Mouse (Mus musculus) embryo, embryonic 10.5 days (tissue): ENCODE measurements around the gene Vash2.
A peak's percentile ranks its signal among the peaks of the same experiment; 100 is the strongest.
"Not testable (repeated sequence)": the region's sequence is repeated elsewhere in the genome, so short reads cannot be mapped to it uniquely, and the experiment has no call there.

Experiments used
- DNase-seq: peaks from one replicate; pipeline ENCODE4 v3.0.0-alpha.2; 2015; ENCODE audit warnings: low spot score

Gene Vash2

DNA sequence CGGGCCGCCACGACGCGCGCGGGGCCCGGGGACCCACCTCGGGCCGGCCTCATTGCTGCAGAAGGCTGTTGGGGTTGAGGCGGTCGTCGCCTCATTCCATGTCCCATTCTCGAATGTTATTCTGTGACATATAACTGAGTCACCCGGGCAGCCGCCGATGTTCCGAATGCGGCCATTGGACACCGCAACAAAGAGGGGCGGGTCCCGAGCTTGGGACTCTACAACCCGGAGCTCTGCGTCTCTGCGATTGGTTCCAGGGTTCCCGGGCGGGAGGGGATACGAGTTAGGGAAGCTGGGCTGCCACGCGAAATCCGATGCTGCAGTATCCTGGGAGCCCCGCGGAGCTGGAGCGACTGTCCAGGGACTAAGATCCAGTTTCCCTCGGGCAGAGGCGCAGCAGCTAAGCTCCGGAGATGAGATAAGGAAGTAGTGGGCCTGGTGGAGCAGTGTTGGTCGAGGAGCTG is at the start of gene Vash2:
Gene Vash2 (minus strand): TSS at position 197 of the 464 bp plus-strand sequence.
- peak; percentile 98 for DNase-seq

DNA sequence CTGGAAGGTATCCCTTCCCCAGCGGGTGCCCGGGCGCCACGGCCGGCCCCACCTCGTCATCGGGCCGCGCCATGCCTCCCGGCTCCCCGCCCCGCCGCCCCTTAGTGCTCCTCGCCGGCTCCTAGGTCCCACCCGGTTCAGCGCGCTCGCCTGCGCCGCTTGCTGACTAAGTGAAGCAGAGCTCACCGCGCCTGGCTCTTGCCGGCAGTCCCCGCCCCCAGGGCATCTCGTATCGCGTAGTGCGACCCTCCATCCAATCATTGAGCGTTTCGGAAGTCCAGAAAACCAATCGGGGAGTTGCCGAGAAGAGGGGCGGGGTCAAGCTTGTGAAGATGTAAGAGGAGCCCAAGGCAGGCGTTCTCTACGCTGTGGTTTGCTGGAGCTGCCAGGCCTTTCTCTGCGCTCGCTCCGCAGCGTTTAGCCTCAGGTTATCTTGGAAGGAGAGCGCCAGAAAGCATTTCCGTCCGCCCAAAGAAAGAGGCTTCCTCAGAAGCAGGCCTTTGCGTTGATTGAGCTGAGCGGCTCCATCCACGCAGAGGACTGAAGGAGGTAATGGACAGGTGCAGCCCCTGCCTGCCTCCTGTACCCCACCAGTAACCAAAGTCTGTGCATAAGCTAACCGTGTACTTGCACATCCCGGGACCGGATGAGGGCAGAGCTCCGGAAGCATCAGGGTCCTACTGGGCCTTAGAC is 47.1 kb upstream of the Vash2 start, which contains the start of gene Flvcr1:
Gene Flvcr1 (minus strand): TSS at position 138 of the 693 bp plus-strand sequence.
- peak; percentile 100 for DNase-seq

- peak; percentile 19 for DNase-seq
These were observed 46.2 kb upstream of the Vash2 start for GRCm38 (mm10) chr1:191025016-191026012.

GRCm38 (mm10) chr1:191023806-191024205 is 44.7 kb upstream of the Vash2 start:
- not testable (repeated sequence) for DNase-seq

DNA sequence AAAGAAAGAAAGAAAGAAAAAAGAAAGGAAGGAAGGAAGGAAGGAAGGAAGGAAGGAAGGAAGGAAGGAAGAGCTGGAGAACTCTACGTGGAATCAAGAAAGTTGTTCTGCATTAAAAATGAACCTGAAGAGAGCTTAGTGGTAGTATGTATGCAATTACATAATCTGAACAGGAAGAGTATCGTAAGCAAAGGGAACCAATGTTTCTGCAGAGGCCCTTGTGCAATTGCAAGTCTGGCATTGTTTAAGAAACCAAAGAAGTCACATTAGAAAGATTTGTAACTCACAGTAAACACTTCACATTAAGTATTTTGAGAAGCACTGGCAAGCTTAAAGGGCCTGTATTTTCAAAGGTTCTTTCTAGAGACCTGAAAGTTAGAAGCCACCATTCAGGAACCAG is 44.0 kb upstream of the Vash2 start:
- DNase-seq = no peak

DNA sequence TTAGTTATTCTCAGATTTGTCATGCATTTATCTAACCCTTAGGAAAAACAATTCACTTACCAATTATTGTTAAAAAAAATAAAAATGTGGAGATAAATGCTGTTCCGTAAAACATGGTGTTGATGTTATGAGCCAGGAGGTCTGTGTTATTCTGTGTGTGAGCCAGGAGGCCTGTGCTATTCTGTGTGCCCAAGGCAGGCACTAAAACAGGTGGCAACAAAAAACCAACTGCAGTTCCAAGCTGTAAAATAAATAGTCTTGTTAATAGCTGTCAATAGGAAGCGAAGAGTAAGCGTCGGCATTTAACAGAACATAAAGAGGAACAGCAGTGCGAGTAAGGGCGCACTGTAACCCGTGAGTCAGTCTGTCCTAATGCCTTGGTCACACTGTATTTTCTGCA is 41.9 kb upstream of the Vash2 start:
- no peak for DNase-seq

- DNase-seq = no peak
These were observed 41.3 kb upstream of the Vash2 start for GRCm38 (mm10) chr1:191020217-191020924.

- DNase-seq = no peak
These were observed 40.7 kb upstream of the Vash2 start for GRCm38 (mm10) chr1:191019803-191020202.

- no peak for DNase-seq
These were observed 35.2 kb upstream of the Vash2 start for GRCm38 (mm10) chr1:191014271-191014670.

GRCm38 (mm10) chr1:191008707-191009106 is 29.6 kb upstream of the Vash2 start:
- no peak for DNase-seq

DNA sequence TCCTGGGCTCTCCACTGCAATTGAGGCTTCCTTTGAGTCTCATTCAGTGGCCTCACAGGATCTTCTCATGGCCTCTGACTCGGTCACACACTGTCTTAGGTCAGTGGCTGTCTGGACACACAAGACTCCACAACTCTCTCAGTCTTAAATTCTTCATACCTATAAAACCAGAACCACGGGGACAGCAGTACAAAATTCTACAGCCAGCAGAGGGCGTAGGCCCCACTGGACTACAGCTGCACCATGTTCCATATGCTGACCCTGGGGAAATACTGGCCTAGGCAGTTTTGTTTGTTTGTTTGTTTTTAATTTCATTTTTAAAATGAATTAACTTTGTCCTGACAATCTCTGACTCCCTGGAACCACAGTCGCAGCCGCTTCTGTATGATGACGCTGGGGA is 23.1 kb upstream of the Vash2 start:
- DNase-seq = peak; percentile 41

DNA sequence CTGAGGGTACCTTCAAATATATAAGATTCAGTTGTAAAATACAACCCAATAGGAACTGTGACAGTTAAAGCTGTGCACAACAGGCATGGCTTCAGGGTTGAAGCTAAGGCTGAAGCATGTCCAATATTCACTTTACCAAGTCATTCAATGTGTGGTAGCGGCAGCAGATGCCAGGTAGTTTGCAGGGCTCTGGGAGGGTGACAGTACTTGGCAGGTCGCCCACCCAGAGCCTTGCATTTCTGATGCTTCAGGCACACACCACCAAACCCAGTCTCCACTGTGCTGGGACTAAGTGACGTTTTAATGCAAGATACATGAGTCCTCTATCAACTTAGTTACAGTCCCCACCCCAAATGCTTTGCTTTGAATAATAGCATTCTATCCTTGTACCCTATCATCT is 21.6 kb upstream of the Vash2 start:
- DNase-seq = no peak

DNA sequence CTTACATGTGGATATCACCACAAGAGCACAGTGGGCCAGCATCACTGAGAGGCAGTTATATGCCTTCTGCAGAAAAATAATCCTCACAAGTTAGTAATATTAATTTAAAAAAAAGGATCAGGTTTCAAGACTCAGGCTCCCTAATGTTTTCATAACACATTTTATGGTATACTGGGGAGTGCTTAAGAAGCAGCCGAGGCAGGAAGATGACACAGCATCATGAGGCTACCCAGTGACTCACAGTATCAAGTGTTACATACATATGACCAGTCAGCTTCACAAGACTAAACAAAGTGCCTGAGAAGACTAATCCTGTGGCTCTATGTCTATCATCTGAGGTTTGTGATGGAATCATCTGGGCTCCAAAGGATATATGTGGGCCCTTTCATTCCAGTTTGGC is 18.9 kb upstream of the Vash2 start:
- no peak for DNase-seq

DNA sequence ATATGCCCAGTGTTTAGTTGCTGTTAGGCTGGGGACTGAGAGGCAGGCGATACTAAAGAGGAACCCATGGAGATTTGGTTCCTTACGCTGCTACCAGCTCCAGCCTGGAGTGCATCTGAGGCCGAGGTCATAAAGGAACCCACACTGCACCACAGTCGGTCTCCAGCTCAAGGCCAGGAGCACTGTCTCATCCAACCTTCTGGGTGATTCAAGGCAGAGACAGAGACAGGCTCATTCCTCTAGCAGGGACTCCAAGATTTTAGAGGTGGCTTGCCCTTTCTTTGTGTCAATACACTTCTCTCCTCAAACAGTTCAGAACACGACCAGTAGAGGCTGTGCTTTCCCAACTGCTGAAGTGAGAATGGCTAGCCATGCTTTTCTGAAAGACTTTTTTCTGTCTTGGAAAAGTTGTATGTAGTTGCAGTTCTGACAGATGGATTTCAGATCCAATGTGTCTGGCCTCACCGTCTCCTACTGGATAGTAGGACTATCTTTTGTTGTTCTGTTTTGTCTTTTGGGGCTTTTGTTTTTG is 17.3 kb upstream of the Vash2 start:
- no peak for DNase-seq

- no peak for DNase-seq
These were observed 16.5 kb upstream of the Vash2 start for GRCm38 (mm10) chr1:190995548-190995947.

DNA sequence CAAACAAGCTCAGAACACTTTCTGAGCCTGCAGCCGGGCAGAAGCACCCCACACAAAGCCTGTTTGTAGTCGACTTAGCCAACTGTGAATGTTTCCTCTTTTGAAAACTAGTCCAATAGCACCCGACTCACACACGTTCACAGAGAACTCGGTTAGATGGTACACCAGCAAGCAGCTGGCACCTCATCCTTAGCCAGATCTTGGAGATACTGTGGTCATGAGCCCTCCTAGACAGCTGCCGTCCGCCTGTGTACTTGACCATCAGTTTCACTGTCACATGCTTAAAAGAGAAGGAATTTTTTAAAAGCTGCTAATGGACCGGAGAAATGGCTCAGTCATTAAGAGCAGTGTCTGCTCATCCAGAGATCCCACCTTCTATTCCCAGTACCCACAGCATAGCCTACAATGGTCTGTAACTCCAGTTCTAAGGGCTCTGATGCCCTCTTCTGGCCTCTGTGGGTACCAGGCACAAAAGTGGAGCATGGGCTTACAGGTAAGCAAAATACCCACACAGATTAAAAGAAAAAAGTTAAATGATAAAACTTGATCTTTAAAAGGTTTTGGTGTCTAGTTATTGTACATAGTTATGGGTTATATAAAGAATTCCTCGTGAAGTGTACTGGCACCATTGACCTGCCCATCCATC is 10.5 kb upstream of the Vash2 start:
- no peak for DNase-seq

GRCm38 (mm10) chr1:190981412-190981811 is 2.3 kb upstream of the Vash2 start:
- no peak for DNase-seq

GRCm38 (mm10) chr1:190980470-190980869 is 1.4 kb upstream of the Vash2 start:
- no peak for DNase-seq

DNA sequence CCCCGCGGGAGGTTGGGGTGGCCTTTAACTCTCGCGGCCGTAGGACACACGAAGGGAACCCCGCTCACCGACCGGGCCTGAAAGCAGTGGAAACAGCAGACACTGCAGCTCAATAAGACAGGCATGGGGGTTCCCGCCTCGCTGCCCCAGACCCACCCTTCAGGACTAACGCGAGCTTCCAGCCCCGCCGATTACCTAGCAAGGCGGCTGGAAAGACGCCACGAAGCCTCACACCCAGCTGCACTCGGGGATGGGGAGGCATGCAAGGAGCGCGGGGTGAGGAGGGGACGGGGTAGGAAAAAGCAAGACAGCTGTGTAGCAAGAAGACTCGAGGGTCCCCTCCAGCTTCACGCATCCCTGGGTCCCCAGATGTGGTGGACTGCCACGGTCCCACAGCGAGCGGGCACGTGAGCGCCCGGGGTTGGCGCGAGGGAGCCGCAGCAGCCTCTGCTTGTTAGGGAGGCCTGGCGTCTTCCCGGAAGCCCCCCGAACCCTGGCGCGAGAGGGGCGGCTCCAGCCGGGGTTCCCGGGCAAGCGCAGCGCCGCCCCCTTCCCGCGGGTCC is 504 bp downstream of the Vash2 start:
- DNase-seq = peak; percentile 67

DNA sequence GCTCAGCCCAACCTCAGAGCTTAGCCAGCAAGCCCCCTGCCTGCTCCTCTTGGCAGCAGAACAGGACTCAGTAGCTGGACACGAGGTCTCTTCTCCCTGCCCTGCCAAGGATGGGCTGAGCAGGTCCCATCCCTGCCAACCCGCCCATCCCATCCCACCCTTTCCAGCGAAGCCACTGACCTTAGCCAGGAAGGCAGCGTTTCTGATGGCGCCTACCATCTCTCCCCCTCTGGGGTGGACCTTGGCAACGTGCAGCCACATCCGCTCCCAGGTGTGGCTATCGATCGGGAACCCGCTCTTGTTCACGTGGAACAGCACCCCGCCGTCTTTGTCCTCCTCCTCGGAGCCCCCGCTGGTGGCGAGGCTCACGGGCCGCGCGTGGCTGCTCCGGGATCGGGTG is 1.1 kb downstream of the Vash2 start:
- DNase-seq = peak; percentile 47
